Mouse (Mus musculus) natural killer cell, adult 2 months (primary cell): Measurements from ENCODE around the gene Mvb12a.
"Not testable (repeated sequence)": the region's sequence is repeated elsewhere in the genome, so short reads cannot be mapped to it uniquely, and the experiment has no call there.

Experiments used
- DNase-seq, 2 experiments: peaks; one replicate each; pipeline ENCODE4 v3.0.0; 2022; ENCODE audit warnings: low spot score in 2 of 2

Gene Mvb12a

DNA sequence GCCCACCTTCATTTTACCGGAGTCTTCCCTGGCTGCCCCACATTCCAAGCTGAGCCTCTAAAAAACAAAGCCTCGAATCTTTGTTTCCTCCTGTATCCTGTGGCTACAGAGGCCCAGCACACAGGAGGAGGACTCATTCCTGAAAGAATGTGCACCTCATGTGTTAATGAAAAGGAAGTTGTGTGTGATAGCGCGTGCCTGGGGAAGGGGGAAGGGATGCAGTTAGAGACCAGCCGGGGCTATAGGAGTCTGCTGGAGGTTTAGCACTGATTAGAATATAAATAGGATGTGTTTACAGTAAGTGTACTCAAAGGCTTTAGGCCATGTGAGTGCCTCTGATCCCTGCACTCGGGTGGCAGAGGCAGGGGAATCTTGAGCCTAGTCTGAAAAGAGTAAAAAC, 16.4 kb upstream of the Mvb12a start:
- no peak for DNase-seq

- no peak for DNase-seq
These were observed 15.4 kb upstream of the Mvb12a start for GRCm38 (mm10) chr8:71527162-71527870.

DNA sequence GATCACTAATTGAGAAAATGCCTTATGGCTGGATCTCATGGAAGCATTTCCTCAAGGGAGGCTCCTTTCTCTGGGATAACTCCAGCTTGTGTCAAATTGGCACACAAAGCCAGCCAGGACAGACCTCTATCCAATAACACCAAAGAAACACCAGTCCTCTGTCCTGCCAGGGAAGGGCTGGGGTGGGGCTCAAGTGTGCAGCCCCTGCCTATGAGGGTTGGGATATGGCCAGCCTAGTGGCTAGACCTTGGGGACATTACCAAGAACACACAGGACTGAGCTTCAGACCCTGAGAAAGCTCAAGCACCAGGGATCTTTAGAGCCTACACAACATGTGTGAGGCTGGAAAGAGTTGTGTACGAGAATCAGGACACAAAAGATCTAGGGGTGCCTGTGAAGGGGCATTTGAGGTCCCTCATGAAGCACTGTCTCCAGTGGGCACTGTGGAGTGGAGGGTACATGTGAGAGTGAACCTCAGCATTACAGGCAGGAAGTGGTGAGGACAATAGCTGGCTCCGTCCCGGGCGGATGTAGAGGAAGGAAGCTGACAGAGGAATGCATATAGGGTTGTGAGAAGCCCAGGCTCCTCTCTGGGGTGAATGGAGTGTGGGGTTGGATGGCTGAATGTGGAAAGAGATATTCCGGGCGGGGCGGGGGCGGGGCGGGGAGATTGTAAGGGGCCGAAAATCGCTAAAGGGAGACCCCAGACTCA, 14.2 kb upstream of the Mvb12a start:
- no peak for DNase-seq

GRCm38 (mm10) chr8:71530735-71531467, 11.8 kb upstream of the Mvb12a start:
- not testable (repeated sequence) for DNase-seq

DNA sequence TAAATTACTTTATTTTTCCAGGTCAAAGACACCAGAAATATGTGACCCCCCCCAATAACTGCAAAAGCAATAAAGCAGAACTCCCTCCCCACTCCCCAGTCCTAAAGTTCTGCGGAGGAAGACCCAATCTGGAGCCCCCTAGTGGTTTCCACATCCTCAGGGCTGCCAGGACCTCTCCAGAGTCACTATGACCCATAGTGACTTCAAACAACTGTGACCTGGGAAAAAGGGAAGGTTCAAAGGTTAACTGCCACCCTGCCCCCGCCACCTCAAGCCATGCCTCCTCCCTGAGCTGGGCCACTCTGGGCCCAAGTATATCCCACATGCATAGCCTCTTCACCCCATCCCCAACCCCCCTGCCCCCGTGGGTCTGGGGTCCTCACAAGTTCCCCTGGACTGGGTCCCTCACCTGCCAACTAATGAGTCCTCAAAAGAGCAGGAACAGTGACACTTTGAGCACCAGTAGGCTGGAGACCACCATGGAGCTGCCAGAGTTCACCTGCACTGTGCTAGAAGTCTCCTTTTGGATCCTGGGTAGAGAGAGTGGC, 8.4 kb upstream of the Mvb12a start:
- no peak for DNase-seq

GRCm38 (mm10) chr8:71535663-71536062, 7.1 kb upstream of the Mvb12a start:
- DNase-seq: no peak

- DNase-seq: peak; percentile 70 to 79
These were observed 5.5 kb upstream of the Mvb12a start, which contains the start of gene Bst2 for GRCm38 (mm10) chr8:71537028-71537867. TSS of gene Bst2 (minus strand) at chr8:71537456.

DNA sequence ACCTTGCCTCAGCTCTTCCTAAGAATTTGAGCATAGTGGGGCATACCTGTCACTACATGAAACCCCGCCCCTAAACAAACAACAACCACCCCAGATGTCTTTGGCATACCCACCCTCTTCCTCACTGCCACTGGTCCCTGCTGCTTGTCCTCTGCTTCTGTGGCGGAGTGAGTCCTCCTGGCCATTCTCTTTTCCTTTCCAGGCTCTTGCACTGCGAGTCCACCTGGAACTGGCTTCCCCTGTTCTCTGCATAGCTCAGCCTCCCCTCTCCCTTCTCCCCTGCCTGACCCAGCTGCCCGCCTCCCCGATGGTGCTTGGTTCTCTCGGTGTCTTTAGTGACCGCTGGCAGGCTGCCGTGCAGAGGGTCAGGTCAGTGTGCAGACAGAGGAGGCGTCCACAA, 1.0 kb downstream of the Mvb12a start:
- DNase-seq: no peak

DNA sequence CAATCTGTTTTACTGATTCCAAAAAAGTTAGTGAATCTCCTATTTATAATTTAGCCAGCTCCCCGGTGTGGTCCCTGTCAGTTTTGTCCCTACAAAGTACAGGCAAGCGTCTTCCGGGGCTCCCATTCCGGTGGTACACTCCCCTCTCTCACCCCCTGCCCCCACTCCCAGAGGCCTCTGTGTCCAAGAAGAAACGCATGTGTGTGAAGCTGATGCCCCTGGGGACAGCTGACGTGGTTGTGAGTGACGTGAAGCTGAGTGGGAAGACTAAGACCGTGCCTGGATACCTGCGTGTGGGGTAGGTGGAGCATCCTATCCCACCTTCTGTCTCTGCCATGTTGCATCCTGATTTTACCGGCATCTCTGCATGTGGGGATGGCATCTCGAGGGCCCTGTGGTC, 2.3 kb downstream of the Mvb12a start:
- no peak for DNase-seq

GRCm38 (mm10) chr8:71547590-71547989, 4.9 kb downstream of the Mvb12a start:
- no peak for DNase-seq

GRCm38 (mm10) chr8:71550754-71551153, 8.0 kb downstream of the Mvb12a start:
- no peak for DNase-seq

DNA sequence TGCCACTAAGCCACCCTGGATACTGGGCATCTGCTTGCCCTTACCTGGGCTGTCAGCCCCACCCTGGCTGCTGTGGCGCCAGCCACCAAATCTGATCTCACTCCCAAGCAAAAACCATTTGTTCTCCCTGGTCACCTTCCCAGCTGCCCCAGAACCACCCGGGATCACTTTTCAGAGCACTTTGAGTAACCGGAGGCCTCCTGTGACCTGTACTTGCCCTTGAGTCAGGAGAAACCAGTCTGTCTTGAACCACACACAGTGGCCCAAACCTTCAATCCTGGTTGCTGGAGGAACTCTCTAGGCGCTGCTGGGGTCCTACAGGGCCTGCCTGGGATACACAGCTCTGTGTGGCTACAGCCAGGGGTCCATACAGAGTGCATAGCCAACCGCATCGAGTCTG, 10.0 kb downstream of the Mvb12a start:
- DNase-seq: no peak

GRCm38 (mm10) chr8:71554001-71554400, 11.3 kb downstream of the Mvb12a start:
- no peak for DNase-seq

DNA sequence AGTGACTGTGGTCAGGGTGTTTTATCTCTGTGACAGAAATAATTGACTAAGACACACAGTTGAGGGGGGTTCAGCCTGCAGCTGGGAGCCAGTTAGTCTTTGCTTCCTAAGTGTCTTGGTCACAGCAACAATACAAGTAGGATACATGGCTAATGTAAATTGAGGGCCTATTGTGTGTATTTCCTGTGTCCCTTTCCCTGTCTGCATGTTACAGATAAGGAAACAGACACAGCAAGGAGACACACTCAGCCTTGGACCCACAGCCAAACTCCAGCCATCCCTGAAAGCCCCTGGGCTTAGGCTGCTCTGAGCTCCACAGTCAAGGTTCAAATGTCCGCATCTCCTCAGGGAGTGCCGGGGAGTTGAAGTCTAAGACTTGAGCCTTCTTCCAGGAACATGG, 11.9 kb downstream of the Mvb12a start:
- no peak for DNase-seq

GRCm38 (mm10) chr8:71558071-71558957, 15.6 kb downstream of the Mvb12a start, which contains the start of gene Tmem221:
TSS of gene Tmem221 (minus strand) at chr8:71558871.
- no peak for DNase-seq

DNA sequence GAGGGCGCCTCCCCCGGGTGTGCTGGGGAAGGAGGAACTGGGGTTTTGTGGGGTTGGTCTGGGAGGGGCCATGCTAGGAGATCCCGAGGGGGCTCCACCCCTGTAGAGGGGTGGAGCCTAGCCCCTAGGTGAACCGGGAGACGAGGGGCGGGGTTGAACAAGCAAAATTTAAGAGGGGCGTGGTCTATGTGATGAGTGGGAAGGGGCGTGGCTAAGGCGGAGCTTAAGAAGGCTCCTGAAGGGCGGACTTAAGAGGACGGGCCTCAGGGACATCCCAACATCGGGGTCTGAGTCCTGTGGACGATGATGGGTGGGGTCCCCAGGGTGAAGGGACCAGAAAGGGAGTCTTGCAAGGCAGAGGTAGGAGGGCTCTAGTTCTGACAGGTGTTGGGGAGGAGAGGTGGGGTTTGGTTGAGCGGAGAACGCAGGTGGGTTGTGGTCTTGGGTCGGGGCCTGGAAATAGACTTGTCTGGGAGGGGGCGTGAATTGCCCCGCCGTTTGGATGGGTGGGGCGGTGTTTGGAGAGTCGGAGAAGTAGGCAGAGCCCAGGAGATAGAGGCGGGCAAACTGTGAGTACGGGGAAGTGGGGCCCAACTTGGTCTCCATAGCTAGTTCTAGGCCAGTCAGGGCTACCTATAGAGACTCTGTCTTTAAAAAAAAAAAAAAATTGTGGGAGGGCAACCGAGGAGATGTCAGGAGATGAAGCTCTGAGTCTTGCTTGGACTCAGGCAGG, 16.4 kb downstream of the Mvb12a start:
- DNase-seq: peak in 1 of 2 experiments; percentile 69

DNA sequence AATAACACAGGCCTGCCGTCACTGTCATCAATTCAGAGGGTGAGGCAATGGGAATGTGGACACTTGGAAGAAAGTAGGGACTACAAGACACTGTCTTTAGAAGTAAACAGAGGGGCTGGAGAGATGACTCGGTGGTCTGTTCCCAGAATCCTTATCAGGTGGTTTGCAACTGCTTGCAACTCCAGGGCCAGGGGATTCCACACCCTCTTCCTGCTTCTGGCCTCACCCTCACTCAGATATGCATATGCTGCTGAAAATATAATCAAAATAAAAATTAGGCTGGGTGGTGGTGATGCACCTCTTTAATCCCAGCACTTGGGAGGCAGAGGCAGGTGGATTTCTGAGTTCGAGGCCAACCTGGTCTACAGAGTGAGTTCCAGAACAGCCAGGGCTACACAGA, 17.3 kb downstream of the Mvb12a start:
- DNase-seq: no peak

GRCm38 (mm10) chr8:71560765-71561164, 18.0 kb downstream of the Mvb12a start:
- no peak for DNase-seq

GRCm38 (mm10) chr8:71561401-71561800, 18.7 kb downstream of the Mvb12a start:
- peak; percentile 49 to 72 for DNase-seq

- peak; percentile 69 to 83 for DNase-seq
These were observed 20.0 kb downstream of the Mvb12a start for GRCm38 (mm10) chr8:71562751-71563150.
